Mouse (Mus musculus) natural killer cell, adult 2 months (primary cell): Measurements from ENCODE around the gene Scnn1g.

Experiments
- DNase-seq, 2 experiments: peaks; one replicate each; pipeline ENCODE4 v3.0.0; 2022; ENCODE audit warnings: low spot score in 2 of 2

Gene Scnn1g

DNA sequence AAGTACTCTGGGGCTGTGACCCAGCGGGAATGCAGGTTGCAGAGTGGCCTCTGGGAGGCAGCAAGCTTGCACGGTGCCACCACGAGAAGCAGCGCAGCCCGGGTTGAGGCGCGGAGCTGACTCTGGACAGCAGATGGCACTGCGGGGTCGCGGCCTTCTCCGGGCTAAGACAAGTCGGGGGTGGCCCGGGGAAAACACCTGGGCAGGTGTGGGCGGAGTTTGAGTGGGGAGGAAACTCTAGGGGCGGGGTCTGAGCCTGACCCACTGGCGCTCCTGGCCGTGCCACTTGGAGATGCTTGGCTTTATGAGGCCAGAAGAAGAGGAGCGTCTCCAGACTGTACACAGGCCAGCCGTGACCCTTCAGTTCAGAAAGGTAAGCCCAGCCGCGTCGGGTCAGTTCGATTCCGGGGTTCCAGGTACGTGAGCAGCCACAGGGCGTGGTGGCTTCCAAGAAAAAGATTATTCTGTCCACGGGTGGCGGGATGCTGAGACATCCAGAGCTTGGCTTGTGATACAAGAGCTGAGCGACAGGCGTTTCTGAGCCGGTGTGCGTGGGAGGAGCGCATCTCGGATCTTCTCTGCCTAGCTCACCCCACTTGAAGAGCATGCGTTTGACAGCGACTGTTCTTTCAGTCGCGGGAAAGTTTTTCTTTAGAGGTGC, at the start of gene Scnn1g:
TSS of gene Scnn1g (plus strand) at position 309 of the 661 bp plus-strand sequence.
- DNase-seq = peak; percentile 17 to 71

DNA sequence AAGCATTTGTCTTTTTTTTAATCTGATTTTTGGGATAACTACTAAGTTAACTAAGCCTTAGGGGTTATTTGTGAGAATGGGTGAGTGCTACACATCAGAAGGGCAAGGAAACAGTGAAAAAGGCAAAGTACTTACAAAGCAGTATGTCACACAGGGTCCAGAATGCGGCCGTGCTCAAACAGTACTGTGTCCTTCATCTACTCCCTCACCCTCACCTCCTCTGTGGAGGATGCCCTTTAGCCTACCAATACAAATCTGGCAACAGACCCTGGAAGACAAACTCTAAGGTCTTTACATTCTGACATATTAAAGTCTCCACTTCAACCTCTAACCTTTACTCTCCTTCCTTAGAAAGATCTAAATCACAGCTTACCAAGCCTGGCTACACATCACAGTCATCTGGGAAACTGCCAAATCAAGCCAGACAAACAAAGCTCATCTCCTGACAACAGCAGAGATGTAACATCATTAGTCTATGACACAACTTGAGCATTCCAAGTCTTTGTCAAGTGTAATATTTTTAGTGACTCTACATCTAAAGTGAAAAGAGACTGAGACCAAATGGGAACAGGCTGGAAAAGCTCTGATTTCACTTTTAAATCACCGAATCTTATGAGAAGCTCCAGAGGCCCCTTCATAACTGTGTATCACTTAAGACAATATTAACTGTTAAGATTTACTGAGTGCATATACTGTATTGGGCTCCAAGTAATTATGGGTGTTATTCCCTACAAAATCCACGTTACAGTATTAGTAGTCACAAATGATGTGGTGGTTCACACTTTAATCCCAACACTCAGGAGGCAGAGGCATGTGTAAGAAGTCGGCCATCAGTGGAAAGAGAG, 48.9 kb upstream of the Scnn1g start:
- no peak for DNase-seq

DNA sequence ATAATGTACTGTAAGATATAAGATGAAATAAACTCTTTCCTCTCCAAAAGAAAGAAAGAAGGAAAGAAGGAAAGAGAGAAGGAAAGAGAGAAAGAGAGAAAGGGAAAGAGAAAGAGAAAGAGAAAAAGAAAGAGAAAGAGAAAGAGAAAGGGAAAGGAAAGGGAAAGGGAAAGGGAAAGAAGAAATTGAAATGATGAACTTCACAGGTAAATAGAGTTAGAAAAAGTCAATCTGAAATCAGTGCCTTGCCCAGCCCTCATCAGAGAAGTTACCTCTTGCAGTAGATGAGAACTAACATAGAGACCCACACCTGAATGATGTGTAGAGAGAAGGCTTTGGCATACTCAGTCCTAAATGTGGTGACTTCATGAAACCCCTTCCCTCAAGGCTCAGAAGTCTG, 44.9 kb upstream of the Scnn1g start:
- DNase-seq = no peak

DNA sequence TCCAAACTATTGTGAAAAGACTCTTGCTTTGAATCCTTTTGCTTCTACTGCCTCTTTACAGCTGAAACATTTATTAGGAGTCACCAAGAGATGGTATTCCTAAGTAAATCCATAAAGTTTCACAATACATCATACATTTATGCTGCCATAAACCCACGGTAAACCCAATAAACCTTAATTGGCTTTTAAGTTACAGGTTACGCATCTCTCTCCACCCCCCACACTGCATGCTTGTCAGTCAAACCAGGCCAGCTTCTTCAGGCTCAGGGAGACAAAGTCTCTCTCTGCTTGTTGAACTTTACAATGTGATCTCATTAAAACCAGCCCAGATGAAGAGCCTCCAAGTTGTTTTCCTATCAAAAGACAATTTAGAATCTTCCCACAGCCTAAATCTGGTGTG, 42.5 kb upstream of the Scnn1g start:
- no peak for DNase-seq

DNA sequence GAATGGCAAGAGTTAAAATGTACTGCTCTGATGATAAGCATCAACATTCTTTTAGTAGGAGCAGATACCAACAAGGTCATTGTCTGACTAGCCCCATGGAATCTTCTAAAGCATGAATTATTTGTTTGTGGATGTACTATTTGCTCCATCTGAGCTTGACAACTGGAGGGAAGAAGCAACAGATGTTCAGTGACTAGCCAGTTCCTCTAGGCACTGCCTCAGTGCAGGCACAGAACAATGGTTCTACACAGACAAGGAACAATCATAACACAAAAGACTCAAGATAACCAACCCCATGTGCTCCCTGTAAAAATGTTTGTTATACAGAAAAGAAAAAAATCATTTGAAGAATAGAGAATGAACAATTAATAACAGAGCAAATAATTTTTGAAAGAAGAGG, 37.1 kb upstream of the Scnn1g start:
- no peak for DNase-seq

DNA sequence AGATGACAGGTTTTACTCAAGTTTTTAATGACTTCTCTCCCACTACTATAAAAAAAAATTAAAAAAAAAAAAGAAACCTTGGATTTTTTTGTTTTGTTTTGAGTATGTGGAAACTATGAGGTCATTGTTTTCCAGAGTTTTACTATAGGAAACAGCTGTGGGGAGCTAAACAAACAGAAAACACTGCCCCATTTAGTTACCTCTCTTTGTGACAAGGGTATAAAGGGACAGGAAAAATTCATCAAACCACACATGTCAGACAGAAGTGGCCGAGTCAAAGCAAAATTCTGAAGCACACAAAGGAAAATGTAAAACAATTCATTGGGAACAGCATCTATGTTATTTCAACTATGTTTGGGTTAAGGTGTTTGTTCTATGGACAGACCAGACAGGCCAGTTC, 36.7 kb upstream of the Scnn1g start:
- DNase-seq = no peak

DNA sequence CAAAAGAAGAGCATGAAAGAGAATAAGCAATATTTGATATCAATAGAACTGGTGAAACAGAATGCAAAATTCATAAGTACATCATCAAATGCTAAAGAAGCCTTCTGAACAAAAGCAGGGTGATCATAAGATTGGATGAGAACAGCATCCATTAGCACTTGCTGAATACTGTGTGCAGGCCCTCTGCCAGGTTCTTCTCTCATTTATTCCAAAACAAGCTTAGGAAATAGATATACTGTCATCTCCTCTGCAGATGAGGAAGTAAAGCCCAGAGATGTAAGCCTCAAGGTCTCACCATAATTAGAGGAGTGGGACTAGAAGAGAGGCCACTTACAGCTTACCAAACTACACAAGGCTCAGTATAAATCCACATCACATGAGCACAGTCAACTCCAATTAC, 35.1 kb upstream of the Scnn1g start:
- no peak for DNase-seq

DNA sequence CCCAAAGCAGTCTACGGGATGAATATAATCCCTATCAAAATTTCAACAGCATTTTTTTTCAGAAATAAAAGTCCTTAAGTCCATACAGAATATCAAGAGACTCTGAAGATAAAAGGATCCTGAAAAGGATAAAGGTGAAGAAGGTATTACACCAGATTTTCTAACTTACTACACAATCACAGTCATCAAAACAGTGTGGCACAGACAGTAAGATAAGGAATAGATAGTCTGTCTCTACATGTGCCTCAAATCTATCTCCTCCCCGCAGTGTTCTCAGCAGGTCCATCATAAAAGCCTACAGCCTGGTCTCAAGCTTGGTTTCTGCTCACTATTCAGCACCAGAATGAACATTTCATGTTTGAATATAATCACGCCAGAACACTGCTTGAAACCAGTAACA, 33.8 kb upstream of the Scnn1g start:
- no peak for DNase-seq

DNA sequence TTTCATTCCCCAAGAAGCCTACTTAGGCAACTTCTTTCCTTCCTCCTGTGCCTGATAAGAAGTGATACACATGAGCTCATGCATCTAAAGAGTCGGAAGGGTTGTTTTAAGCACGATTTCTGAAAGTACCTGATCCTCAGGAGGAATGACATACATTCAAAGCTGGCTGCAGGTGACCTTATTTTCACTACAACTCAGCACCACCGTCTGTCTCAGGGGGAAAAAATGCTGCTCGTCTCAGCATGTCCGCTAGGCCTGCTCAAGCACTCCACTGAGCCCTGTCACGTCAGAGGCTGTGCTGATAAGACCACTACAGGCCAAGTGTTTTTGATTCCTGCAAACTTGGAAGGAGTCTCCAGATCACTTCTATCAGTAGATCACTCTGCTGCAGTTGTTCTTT, 32.3 kb upstream of the Scnn1g start:
- DNase-seq = no peak

DNA sequence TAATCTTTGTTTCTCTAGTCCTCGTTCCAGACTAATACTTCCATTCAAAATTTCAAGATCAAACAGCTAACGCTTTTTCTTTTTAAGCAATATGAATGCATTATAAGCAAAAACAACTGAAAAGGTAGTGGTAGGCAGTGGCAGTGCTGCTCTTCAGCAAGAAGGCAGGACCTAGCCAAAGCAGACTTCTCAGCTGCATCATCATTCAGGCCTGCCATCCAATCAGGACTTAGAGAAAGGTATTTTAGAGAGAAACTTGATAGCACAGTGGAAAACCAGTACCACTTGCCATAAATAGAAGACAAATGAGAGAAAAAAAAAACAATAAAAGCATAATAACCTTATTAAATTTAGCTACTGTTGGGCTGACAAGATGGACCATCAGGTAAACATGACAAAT, 29.2 kb upstream of the Scnn1g start:
- DNase-seq = no peak

DNA sequence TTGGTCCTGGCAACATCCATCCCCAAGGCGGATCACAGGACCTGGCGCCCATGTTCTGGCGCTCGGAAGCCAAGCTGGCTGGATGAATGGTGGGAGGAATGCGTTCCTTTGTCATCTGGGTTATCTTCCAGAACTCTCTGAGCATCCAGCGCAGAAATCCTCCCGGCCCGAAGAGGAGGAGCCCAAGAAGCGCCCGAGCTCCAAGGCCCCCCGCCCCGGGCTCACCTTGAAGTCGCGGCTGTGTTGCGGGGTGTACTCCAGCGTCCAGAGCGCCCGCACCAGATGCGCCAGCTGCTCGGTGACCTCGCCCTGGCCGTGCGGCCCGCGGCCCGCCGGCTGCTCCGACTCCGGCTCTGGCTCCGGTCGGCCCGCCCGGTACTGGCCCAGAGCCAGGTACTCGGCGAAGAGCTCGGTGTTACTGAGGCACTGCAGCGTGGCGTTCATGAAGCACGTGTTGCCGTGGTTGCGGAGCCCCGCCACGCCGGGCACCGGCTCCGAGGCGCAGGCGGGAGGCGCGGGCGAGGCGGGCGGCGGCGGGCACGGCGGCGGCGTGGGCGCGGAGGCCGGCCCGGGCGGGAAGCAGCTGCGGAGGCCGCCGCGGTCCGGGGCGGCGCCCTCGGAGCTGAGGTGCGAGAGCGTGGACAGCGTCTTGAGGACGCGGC, 27.7 kb upstream of the Scnn1g start:
- DNase-seq = peak; percentile 2 to 14

DNA sequence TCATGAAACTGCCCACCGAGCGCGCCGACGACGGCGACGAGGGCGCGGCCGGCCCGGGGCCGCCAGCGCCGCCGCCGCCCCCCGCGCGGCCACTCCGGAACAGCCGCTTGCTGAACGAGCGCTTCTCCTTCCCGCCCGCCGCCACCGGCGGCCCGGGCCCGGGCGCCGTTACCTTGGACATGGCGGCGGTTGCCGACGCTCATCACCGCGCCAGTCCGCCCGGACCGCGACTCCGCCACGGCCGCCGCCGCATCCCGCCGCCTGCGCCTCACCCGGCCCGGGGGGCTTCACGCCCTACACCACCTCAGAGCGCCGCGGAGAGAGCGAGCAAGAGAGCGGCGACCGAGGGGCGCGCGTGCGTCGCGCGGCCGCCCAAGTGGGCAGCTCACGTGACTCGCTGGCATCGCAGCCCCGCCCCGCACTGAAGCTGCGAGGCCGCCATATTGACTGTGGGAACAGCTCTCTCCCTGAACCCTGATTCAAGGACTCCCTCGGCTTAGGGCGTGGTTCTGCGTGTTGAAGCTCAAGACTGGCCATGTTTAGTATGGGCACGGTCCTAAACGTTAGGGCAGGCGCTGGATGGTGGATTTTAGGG, 27.1 kb upstream of the Scnn1g start, which contains the start of gene Usp31:
TSS of gene Usp31 (minus strand) at position 181 of the 595 bp plus-strand sequence.
- peak; percentile 87 to 92 for DNase-seq

DNA sequence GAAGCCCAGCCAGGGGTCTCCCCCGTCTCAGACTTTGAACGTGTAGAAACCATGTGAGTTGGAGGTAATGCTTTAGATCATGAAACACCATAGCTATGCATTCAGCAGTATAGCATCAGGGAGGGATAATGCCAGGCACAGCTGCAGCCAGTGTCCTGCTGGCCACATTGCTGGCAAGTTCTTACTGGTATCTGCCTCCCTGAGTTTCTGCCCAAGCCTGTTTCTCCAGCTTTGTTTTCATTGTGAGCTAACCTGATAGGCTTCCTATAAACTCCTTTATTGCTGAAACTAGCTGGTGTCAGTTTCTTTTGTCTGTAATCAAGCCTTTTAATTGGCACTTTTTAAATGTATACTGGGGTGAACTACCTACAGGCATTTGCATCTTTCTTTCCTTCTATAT, 23.1 kb upstream of the Scnn1g start:
- no peak for DNase-seq

DNA sequence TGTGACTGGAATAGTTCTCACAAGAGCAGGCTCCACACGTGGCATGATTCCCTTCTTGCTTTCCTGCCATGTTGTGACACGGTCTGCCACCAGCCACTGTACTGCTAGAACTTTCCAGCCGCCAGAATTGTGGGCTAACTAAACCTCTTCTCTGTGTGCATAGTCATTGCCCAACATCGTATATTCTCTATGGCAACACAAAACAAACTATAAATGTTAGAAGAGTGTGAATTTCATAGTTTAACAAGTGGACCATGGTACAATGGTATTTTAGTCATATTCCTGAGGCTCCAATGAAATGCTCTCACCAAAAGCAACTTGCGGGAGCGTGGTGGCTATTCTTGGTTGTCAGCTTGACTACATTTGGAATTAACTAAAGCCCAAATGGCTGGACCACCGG, 17.2 kb upstream of the Scnn1g start:
- no peak for DNase-seq

DNA sequence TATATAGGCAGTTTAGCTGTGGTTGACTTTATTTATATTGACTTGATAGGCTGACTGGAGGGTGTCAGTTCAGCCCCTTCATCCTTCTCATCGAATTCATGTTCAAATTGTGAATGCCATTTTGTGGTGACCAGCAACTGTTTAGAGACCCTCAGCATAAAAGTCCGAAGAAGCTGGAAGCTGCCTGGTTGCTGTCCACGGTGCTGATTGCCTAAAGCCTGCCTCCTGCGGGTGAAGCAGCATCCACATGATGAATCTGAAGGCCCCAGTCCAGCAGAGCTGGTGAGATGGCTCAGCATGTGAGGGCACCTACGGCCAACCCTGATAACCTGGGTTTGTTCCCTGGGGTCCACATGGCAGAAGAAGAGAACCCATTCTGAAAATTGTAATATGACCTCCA, 4.1 kb upstream of the Scnn1g start:
- DNase-seq = no peak

DNA sequence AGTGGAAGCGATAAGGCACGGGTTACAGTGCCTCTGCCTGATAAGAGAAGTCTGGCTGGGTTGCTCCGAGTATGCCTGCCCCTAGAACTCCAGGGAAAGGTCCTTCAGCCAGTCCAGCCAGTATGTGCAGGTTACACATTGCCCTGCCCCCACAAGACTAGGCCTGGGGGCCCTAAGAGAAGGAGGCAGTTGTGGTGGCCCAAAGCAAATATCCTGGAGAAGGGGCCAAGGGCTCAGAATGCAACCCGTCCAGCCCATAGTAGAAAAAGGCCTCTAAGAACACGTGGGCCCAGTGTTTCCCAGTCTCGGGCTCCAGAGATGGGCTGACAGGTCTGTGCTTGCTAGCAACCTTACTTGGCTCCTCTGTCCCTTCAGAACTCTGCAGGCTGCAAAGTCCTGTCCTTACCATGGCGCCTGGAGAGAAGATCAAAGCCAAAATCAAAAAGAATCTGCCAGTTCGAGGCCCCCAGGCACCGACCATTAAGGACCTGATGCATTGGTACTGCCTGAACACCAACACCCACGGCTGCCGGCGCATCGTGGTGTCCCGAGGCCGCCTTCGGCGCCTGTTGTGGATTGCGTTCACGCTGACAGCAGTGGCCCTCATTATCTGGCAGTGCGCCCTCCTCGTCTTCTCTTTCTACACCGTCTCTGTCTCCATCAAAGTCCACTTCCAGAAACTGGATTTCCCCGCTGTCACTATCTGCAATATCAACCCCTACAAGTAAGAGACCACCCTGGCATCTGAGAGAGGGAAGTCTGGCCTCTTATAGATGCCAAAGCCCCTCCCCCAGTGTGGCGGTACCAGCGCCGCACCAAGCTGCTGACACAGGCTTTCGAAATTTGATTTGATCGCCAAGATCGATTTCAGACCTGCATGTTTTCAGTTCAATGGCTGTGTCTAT, 3.5 kb downstream of the Scnn1g start:
- no peak for DNase-seq

DNA sequence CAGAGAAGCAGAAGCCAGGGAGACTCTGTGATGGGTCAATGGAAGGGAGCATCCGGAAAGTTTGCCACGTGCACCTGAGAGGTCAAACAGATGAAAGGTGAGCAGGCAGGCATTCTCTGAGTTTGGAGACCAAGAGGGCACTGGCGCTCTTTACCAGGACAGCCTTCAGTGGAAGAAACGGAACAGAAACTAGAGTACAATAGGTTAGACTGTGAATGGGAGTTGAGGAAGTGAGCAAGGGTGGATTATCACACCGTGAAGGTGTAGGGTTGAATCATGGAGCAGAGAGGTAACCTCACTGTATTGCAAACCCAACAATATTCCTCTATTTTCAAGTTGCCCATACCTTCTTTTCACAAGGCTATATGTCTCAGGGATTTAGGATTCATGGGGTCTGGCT, 16.0 kb downstream of the Scnn1g start:
- DNase-seq = no peak

DNA sequence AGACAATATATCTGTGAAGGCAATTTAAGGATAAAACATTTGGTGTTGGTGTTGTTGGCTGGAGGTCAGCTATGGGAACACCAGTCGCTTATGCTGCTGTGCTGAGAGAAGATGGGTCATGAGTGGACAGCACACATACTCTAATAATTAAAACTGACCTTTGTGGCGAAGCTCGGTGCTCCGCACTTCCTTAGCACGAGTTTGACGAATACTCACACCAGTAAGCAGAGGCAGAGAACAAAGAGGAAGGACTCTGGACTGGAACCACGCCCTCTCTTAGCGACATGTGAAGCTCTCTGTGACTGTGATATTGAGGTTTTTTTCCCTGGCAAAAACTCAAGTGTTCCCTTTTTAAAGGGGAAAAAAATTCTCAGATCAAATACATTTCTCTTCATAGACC, 20.5 kb downstream of the Scnn1g start:
- DNase-seq = no peak

DNA sequence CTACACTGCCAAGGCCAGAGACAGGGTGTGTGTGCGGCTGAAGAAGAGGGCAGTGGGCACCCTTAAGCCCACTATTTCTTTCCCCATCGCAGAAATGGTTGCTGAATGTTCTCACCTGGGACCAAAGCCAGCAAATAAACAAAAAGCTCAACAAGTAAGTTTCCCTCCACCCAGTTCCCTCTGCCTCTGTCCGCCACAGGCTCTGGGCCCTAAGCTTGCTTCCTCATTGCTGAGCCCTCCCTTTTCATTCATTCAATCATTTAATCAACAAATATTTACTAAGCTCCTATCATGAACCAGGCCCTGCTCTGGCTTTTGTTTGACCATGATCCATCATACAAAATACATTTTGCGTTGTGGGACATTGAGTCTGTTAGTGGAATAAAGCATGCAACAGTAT, 29.0 kb downstream of the Scnn1g start:
- DNase-seq = no peak

DNA sequence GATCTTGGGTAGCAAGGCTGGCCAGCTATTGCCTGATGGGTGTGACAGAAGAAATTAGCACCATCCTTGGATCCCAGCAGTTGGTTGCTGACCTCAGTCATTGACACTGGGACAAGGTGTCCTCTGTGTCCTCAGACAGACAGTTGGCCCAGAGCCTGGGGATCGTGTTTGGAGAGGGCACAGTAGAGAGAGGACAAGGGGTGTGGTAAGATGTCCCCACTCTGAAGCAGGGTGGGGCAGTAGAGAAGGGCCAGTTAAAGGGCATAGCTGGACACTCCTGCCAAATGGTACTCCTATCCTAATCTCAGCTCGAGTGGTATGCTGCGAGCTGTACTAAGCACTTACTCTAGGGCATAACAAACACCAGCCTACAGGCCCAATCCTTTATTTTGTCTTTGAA, 33.6 kb downstream of the Scnn1g start:
- no peak for DNase-seq

DNA sequence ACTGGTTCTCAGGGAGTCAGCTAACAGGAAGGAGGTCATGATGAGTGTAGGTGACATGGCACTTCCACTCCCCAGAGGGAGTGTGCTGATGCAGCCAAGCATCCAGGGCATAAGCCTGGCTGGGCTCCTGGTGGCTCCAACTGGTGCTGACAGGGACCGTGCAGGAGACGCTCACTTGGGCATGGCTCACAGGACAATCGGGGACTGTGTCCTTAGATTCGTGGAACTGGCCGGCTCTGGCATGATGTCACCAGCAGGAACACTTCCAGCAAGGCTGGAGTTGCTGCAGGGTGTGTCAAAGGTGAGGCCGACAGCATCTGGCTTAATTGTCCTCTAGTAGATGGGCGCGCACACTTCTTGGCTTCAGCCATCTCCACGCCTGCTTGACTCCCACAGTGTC, 34.7 kb downstream of the Scnn1g start:
- DNase-seq = no peak
